Mouse (Mus musculus) MN1 (cell line): ENCODE measurements around the gene Astn1.
A peak's percentile ranks its signal among the peaks of the same experiment; 100 is the strongest.

Source experiments
- DNase-seq: peaks from one replicate; pipeline ENCODE4 v3.0.0-alpha.2; 2016; ENCODE audit warnings: low spot score

Astn1 gene

DNA sequence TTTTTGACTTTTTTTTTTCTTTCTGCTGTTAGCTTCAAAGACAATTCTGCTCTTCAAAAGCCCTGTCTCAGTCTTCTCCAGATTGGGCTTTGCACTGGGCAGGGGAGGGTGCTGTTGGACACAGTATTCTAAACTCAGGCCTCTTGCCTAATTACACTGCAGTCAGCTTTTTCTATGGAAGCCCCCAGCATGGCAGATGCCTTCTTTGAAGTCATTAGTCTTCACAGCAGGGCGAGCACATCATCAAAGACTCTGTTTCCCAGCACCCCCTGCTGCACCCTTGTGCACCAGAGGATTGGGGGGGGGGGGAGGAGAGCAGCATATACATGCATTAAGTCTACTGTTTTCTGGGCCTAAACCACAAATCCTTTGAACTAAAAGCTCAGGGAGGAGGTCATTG, 174.8 kb downstream of the Astn1 start:
- no peak for DNase-seq

DNA sequence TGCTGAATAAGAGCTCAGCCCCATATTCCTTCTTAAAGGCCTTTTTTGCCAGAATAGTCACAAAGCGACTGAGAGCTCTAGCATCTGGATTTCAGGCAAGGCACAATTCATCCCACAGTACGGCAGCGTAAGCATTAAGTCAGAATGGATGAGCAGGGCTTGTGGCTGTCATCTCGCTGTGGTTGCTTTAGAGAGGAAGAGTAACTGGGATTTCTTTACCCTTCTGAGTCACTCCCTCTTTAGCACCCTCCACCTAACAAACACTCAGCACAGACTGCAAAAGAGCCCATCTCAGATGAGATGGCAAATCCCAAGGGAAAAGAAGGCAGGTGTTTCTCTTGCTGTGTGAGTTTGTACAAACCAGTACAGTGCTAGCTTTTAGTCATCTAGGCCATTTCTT, 183.0 kb downstream of the Astn1 start:
- no peak for DNase-seq

DNA sequence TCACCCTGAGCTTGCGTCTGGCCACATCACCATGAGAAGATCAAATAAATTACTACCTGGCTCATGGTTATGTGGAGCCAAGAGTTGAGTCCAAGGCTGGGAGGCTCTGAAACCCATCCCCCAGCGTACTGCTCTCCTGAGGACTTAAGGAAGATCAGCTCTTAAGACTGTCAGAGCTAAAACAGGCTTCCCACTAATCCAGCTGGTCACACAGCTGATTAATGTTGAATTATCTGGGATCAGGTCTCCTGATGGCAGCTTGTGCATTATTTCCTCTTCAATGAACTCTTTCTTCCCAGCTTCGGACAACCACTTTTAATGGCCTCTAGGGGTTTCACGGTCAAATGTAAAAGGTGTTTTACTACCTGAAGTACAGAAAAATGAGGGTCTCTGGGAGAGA, 184.4 kb downstream of the Astn1 start:
- no peak for DNase-seq

GRCm38 (mm10) chr1:158547592-158548211, 185.6 kb downstream of the Astn1 start:
- DNase-seq, result no peak

DNA sequence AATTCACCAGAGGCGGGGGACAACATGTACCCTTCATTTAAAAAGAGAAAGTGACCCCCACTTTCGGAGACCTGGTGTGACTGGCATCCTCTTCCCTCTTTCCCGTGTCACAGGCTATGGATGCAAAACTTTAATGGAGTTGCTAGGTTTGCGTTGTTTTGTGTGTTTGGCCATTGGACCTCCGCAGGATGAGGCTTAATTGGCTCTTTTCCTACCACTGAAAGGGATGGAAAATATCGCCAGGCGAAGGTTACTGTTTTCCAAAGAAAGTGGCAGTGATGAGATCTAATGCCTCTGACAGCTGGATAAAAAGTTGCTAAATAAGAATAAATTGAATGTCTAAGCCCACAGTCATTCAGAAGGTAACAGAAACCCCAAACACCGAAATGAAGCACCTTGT, 186.2 kb downstream of the Astn1 start:
- DNase-seq, result no peak

- no peak for DNase-seq
Observed at GRCm38 (mm10) chr1:158549616-158550015, 187.5 kb downstream of the Astn1 start.

DNA sequence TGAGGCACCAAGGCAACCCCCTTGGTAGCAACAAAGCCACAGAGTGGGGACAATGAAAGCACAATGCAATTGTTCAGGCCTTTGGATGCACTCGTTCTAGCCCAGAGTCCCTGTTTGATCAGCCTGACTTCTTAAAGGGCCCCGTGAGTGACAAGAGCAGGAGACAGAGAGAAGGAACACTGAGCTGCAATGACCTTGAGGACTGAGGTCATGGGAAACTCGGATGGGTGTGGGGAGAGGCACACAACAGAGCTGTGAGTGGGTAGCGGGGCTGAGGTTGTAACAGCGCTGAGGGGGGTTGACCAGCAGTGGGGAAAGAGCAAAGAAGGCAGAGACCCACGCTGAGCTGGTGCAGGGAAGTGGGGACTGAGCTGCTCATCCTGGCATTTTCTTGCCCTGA, 189.9 kb downstream of the Astn1 start:
- DNase-seq, result no peak

DNA sequence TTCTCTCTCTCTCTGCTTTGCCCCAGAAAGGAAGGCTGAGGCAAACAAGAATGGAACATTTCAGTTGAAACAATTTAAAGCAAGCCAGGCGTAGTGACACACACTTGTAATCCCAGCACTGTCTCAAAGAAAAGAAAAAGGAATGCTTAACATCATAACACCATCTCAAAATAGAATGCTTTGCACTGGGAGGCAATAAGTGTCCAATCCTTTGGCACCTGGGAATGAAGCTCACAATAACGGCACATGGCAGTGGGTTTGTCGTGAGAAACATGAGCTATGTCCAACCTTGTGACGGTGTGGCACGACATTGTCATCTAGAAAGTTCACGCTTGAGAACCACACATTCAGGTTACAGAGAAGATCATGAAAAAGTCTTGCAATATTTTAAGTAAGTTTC, 191.3 kb downstream of the Astn1 start:
- no peak for DNase-seq

DNA sequence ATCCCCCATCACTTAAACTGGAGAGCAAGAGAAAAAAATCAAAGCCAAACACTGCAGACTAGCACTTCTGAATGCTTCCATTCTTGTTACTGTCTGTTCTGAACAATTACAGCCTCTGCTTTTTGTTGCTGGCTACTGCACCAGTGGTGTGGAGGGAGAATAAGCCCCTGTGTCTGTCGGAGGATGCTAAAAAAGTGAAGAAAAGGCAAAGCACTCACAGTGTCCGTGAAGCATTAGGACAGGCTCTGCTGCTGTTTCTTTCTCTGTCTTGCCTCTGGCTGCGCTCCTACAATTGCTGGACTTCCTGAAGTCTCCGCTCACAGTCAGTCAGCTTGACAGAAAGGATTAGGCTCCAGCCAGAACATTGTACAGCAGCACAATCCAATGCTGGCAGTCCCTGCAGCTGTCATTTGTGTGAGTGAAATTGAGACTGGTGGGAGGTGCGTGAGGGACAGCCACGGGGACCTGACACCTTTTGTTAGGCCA, 192.0 kb downstream of the Astn1 start:
- no peak for DNase-seq

DNA sequence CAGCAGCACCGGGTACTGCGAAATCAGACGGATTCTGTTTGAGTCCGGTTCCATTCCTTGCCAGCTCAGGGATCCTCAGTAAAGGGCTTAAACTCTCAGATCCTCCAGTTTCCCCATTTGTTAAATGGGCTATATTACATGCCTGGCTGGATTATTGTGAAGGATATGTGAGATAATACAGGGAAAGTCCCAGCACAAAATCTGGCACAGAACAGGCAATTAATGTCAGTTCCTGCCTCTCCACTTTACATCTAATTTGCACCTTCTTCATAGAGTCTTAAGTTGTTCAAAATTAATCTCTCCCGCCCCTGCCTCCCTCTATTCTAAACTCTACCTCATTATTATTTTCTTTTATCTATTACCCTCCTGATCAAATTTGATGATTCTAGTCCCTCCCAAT, 211.1 kb downstream of the Astn1 start:
- no peak for DNase-seq

DNA sequence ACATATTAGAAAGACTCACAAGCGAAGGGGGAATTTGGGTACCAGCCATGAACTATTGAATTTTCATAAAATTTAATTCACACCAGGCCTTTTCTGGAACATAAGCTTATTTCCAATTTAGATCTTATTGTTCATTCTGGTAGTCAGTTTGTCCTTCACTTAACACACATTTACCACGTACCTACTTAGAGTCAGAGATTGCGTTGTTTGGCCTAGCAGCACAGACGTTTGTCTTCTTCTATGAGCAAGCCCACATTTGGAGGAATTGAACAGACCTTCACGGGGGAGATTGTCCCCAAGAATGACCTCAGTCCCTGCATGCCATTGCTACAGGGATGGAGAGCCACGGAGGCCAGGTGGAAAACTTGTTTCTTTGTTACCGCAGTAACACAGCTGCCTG, 211.5 kb downstream of the Astn1 start:
- DNase-seq, result no peak

- DNase-seq, result no peak
Observed at GRCm38 (mm10) chr1:158575997-158576396, 213.9 kb downstream of the Astn1 start.

GRCm38 (mm10) chr1:158581806-158582205, 219.7 kb downstream of the Astn1 start:
- DNase-seq, result no peak

GRCm38 (mm10) chr1:158588903-158589302, 226.8 kb downstream of the Astn1 start:
- DNase-seq, result no peak

DNA sequence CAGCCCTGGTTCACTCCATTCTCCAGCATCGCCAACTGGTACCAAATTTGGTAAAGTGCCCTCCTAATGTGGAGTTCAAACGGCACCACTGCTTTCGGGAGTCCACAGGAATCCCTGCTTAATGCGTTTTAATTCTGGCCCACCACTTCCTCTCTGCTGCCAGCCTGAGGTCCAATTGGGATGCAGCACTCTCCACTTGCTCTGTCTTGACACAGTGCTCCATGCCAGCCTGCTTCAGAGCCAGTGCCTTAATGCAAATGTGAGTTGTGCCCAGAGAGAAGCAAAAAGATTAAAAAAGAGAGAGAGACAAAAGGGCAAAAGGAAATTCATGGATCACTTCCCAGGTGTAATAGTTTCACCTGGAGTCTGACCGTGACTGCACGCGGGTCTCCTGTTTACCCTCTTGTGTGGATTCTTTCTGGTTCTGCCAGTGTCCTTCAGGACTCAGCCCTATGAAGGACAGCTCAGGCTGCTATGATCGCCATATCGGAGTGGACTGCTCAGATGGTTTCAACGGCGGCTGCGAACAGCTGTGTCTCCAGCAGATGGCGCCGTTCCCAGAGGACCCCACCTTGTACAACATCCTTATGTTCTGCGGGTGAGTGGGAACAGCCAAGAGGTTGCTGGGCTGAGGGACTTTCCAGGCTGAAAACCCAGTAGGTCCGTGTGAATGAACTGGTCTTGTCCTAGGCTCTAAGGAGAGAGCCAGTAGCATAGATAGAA, 234.8 kb downstream of the Astn1 start:
- DNase-seq, result no peak

DNA sequence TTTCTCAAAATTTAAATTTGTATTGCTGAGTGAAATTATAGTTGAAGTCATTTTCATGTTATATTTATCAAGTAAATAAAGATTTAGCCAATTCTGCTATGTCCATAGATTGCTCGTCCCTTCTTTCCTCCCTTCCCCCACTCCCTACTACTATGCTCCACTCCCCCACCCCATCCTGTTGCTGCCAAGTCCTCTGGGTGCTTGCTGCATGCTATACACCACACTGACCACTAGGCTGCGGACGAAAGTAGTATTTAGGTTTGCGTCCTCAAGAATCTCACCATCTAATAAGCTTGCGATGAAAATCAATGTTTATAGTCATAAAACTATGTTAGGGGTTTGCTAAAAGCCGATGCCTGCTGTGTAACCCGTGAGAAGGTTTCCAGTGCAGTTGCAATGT, 235.9 kb downstream of the Astn1 start:
- no peak for DNase-seq

GRCm38 (mm10) chr1:158599435-158599834, 237.4 kb downstream of the Astn1 start:
- DNase-seq, result no peak

- DNase-seq, result no peak
Observed at GRCm38 (mm10) chr1:158603056-158603455, 241.0 kb downstream of the Astn1 start.

- DNase-seq, result no peak
Observed at GRCm38 (mm10) chr1:158604149-158604548, 242.1 kb downstream of the Astn1 start.

GRCm38 (mm10) chr1:158605597-158605996, 243.5 kb downstream of the Astn1 start:
- no peak for DNase-seq

DNA sequence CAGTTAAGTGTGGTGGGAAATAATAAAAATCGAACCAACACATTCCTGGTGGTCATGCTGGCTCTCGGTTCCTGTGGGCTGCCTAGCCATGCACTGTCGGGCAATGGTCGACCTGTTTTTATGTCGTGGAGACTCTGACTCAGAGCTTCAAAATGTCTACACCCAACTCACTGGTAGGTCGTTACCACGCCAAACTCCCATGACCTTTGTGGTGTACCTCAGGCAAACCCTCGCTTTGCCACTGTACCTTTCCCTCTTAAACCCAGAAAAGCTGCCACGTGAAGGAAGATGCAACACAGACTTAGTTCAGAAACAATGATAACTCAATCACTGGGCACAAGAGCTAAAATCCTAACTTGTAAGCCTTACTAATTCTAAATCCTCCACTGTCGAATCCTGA, 244.3 kb downstream of the Astn1 start:
- DNase-seq, result no peak

GRCm38 (mm10) chr1:158607201-158607600, 245.1 kb downstream of the Astn1 start:
- DNase-seq, result peak; percentile 18

DNA sequence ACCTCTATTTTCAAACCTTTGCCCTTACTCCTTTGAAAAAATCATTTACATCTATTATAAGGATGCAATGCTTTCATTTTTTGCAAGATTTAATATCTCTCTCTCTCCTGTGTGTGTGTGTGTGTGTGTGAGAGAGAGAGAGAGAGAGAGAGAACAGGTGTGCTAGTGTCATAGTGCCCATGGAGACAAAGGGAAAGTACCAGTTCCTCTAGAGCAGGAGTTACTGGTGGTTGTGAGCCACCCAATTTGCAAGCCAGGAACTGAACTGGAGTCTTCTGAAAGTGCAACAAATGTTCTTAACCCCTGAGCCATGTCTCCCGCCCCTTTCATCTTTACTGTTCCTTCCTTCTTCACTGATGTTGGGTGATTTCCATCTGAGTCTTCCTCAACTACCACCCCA, 253.1 kb downstream of the Astn1 start:
- DNase-seq, result no peak

DNA sequence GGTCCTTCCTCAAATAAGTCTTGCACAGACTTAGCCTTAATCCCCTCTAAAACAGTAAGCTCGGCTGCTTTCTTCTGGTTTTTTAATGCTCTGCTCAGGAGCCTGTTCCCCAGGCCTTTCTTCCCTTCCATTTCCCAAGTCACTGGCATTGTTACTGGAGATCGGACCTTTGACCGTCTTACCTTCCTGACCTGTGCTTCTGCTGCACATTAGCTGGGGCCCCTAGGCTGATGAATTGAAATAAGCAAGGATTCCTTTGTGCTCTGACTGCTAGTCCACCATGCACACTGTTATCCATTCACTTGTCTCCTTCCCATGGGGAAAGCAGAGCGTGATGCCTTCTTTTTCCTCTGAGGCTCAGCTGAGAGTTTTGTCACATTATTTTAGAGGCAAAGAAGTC, 255.9 kb downstream of the Astn1 start:
- DNase-seq, result no peak
